In genomic region chr13:70831041-70831440, GRCm38 (mm10) we compare ENCODE assay signal across 30 mouse cellular contexts. TPM values are rescaled to one million over a fixed set of nuclear protein-coding genes. Genes with fewer than 3 reads are reported as not detected.
A peak's percentile ranks its signal among the peaks of the same experiment; 100 is the strongest.
DNase-seq lines count a peak whose midpoint lies in the region; ATAC-seq and TF ChIP-seq lines count a peak whose summit lies in the region.
"Had no signal": no experiment of that assay in that cellular context is flagged by ENCODE, and none has a peak within 500 bp of the region (broad histone marks: within the 10 kb centered on the region; RNA-seq: fewer than 3 reads in every experiment).

No protein-coding gene starts in this region.

- H3K36me3 ChIP-seq in heart, embryonic 10.5 days = no peaks in the 10 kb centered on the region
- H3K36me3 ChIP-seq in lung, embryonic 14.5 days (ENCODE audit: insufficient read depth) = no peaks in the 10 kb centered on the region
- no peaks in the 10 kb centered on the region; the same call in 1 of the 2 replicates for H3K36me3 ChIP-seq in kidney, embryonic 14.5 days (ENCODE audit: control insufficient read depth, insufficient read depth, low read length)
- H3K36me3 ChIP-seq: heart, embryonic 12.5 days; liver, embryonic 12.5 days; midbrain, embryonic 13.5 days had no signal

- DNase-seq in heart, embryonic 10.5 days (ENCODE audit: low spot score) = peak; percentile 33
- no peak for DNase-seq in heart, adult 9 months (ENCODE audit: low spot score in 2 of 2)
- DNase-seq in lung, embryonic 14.5 days = peak; percentile 86
- no peak for DNase-seq in lung, postnatal 36 days
- peak; percentile 77 for DNase-seq in NIH3T3 (ENCODE audit: low read depth)
- DNase-seq in brain, embryonic 14.5 days (ENCODE audit: low read depth) = peak; percentile 36
- DNase-seq: adrenal gland, postnatal 25 days; cerebellum, postnatal 14 days; gastrocnemius, postnatal 25 days; heart, adult 11 months; heart, postnatal 4 days; kidney, adult 2 months; kidney, postnatal 10 days; layer of hippocampus, adult 9-11 months; liver, postnatal 0 days; lung, postnatal 4 days; thymus, adult 2 months; thymus, postnatal 4 days had no signal

- no peak overlapping the region for H3K4me2 ChIP-seq in lung, embryonic 14.5 days
- no peak overlapping the region for H3K4me2 ChIP-seq in kidney, embryonic 14.5 days (replicated peaks; ENCODE audit: low read depth, low read length)
- H3K4me2 ChIP-seq: heart, embryonic 12.5 days; hindbrain, embryonic 14.5 days; liver, embryonic 12.5 days; midbrain, embryonic 13.5 days had no signal

- H3K9ac ChIP-seq in lung, embryonic 14.5 days = no peak overlapping the region
- no peak overlapping the region for H3K9ac ChIP-seq in kidney, embryonic 14.5 days (ENCODE audit: low read depth, low read length)
- H3K9ac ChIP-seq: heart, embryonic 12.5 days; hindbrain, embryonic 14.5 days; liver, embryonic 12.5 days; liver, postnatal 0 days; midbrain, embryonic 13.5 days had no signal

- TF ChIP-seq POLR2A in brain, embryonic 14.5 days (IDR thresholded peaks at IDR 0.05; ENCODE audit: borderline replicate concordance, extremely low read depth, insufficient read depth, insufficient read length, poor library complexity, severe bottlenecking) = no peak

- no peaks in the 10 kb centered on the region for H3K4me1 ChIP-seq in heart, embryonic 10.5 days
- no peaks in the 10 kb centered on the region for H3K4me1 ChIP-seq in lung, embryonic 14.5 days (ENCODE audit: insufficient read depth)
- no peaks in the 10 kb centered on the region for H3K4me1 ChIP-seq in kidney, embryonic 14.5 days (ENCODE audit: control insufficient read depth, insufficient read depth, low read length)
- H3K4me1 ChIP-seq: liver, embryonic 12.5 days; megakaryocyte, embryonic 14.5 days; midbrain, embryonic 13.5 days had no signal

- peak; percentile 35; the same call in 1 of the 2 replicates for ATAC-seq in lung, embryonic 14.5 days (ENCODE audit: insufficient read depth)
- no peak for ATAC-seq in erythroblast, adult 5-6 weeks (replicated peaks; ENCODE audit: low FRiP score, poor library complexity, severe bottlenecking)
- ATAC-seq in kidney, embryonic 14.5 days (ENCODE audit: low FRiP score, low TSS enrichment) = no peak
- ATAC-seq: inflammation-experienced regulatory T-cells, adult 6 months; liver, embryonic 12.5 days; liver, postnatal 0 days; midbrain, embryonic 13.5 days; Patski had no signal

- H3K9me3 ChIP-seq in heart, embryonic 10.5 days = no peaks in the 10 kb centered on the region
- no peaks in the 10 kb centered on the region for H3K9me3 ChIP-seq in lung, embryonic 14.5 days (ENCODE audit: low read depth, low read length)
- H3K9me3 ChIP-seq in kidney, embryonic 14.5 days (ENCODE audit: control insufficient read depth, low read length) = no peaks in the 10 kb centered on the region
- H3K9me3 ChIP-seq: heart, embryonic 12.5 days; liver, embryonic 12.5 days; megakaryocyte, embryonic 14.5 days; midbrain, embryonic 13.5 days had no signal

- TF ChIP-seq CTCF in lung, embryonic 14.5 days (IDR thresholded peaks at IDR 0.05; ENCODE audit: low read depth) = no peak
- no peak for TF ChIP-seq CTCF in brain, embryonic 14.5 days (IDR thresholded peaks at IDR 0.05; ENCODE audit: borderline replicate concordance, extremely low read depth, insufficient read depth, insufficient read length)

- H3K27me3 ChIP-seq in heart, embryonic 10.5 days (ENCODE audit: insufficient read depth, poor library complexity, severe bottlenecking) = no peaks in the 10 kb centered on the region
- no peaks in the 10 kb centered on the region for H3K27me3 ChIP-seq in lung, embryonic 14.5 days (ENCODE audit: insufficient read depth, low read length)
- H3K27me3 ChIP-seq in kidney, embryonic 14.5 days (ENCODE audit: control insufficient read depth, insufficient read depth, low read length) = no peaks in the 10 kb centered on the region
- H3K27me3 ChIP-seq: CH12.LX; heart, embryonic 12.5 days; liver, embryonic 12.5 days; megakaryocyte, embryonic 14.5 days; midbrain, embryonic 13.5 days; Patski had no signal

- 76% methylated on average over 4 of the region's 4 CpGs for WGBS in heart, embryonic 10.5 days
- 42% methylated on average over 4 of the region's 4 CpGs for WGBS in lung, embryonic 14.5 days
- WGBS in kidney, embryonic 14.5 days = 68% methylated on average over 4 of the region's 4 CpGs

- H3K4me3 ChIP-seq in heart, embryonic 10.5 days = no peak overlapping the region
- no peak overlapping the region for H3K4me3 ChIP-seq in lung, embryonic 14.5 days (ENCODE audit: low read depth, low read length)
- H3K4me3 ChIP-seq in kidney, embryonic 14.5 days (ENCODE audit: low read length) = no peak overlapping the region
- H3K4me3 ChIP-seq: heart, embryonic 12.5 days; liver, embryonic 12.5 days; megakaryocyte, embryonic 14.5 days; midbrain, embryonic 13.5 days had no signal

- H3K27ac ChIP-seq in heart, embryonic 10.5 days = no peak overlapping the region
- no peak overlapping the region for H3K27ac ChIP-seq in lung, embryonic 14.5 days (ENCODE audit: low read depth)
- no peak overlapping the region for H3K27ac ChIP-seq in kidney, embryonic 14.5 days (ENCODE audit: low read depth, low read length)
- H3K27ac ChIP-seq: hindbrain, embryonic 14.5 days; liver, embryonic 12.5 days; midbrain, embryonic 13.5 days had no signal

RNA-seq across cellular contexts. Expression of gene Adamts16, which starts 10.6 kb away (rescaled TPM):
- polyA plus RNA-seq in heart, embryonic 10.5 days (2016; fragmentation: Nextera tagmentation; extraction: Ambion mirVana) = 0.38 TPM in 1 of 2 replicates, not detected in the other
- polyA plus RNA-seq in lung, embryonic 14.5 days (2014; fragmentation: Nextera tagmentation; extraction: Ambion mirVana) = 0.04 and 0.07 TPM in 2 replicates
- polyA plus RNA-seq in brain, embryonic 14.5 days (2012; rRNA removed) = 2.1 and 4.0 TPM in 2 replicates
- total RNA-seq in erythroblast, adult 5-6 weeks (2015; ENCODE audit: low replicate concordance) = not detected in 2 replicates
- not detected in 2 replicates for total RNA-seq in erythroblast, adult 5-6 weeks (2017; ENCODE audit: low replicate concordance)
- polyA plus RNA-seq in kidney, embryonic 14.5 days (2014; fragmentation: Nextera tagmentation; extraction: Ambion mirVana) = 6.6 and 11.2 TPM in 2 replicates
- total RNA-seq: CH12.LX; monocyte, adult 5-6 weeks had no signal
- polyA plus RNA-seq: C2C12; inflammation-experienced regulatory T-cells, adult 6 months; liver, embryonic 12.5 days had no signal

Comparison
In these comparisons a context has a peak if more than half of its experiments do, and no peak if none do; other contexts are left out.
1. DNase-seq: peak in heart, embryonic 10.5 days (single experiment), lung, embryonic 14.5 days (single experiment), NIH3T3 (single experiment) and brain, embryonic 14.5 days (single experiment); none in heart, adult 9 months (0 of 2) and lung, postnatal 36 days (single experiment).